Mouse (Mus musculus) embryonic facial prominence, embryonic 13.5 days (tissue): Measurements from ENCODE around the gene A830018L16Rik. TPM values are rescaled to one million over a fixed set of nuclear protein-coding genes. Genes with fewer than 3 reads are reported as not detected.

ENCODE experiments used
- ATAC-seq: fragments of 200-750 bp; cut with Nextera tagmentation; 2 replicates; pipeline ENCODE4 v1.8.0; 2017; ENCODE audit warnings: low read depth; ENCODE audit not compliant: insufficient number of reproducible peaks, insufficient read depth, low FRiP score, low TSS enrichment
- H3K27ac ChIP-seq: fragments of 300-500 bp; sonication (generic); 2 replicates; pipeline ENCODE4 v1.5.1; 2015; ENCODE audit warnings: moderate library complexity, mild to moderate bottlenecking, inconsistent platforms
- H3K27me3 ChIP-seq: fragments of 300-500 bp; sonication (generic); 2 replicates; pipeline ENCODE4 v1.6.1; 2015; ENCODE audit warnings: mild to moderate bottlenecking, inconsistent platforms
- H3K36me3 ChIP-seq: fragments of 300-500 bp; sonication (generic); 2 replicates; pipeline ENCODE4 v1.6.1; 2015; ENCODE audit warnings: mild to moderate bottlenecking, inconsistent platforms
- H3K4me1 ChIP-seq: fragments of 300-500 bp; sonication (generic); 2 replicates; pipeline ENCODE4 v1.6.1; 2015; ENCODE audit warnings: inconsistent platforms
- H3K4me2 ChIP-seq: fragments of 300-500 bp; sonication (generic); 2 replicates; pipeline ENCODE4 v1.6.1; 2015; ENCODE audit warnings: moderate library complexity, mild to moderate bottlenecking, inconsistent platforms
- H3K4me3 ChIP-seq: fragments of 300-500 bp; sonication (generic); 2 replicates; pipeline ENCODE4 v1.5.1; 2015; ENCODE audit warnings: mild to moderate bottlenecking, inconsistent platforms
- H3K9ac ChIP-seq: fragments of 300-500 bp; sonication (generic); 2 replicates; pipeline ENCODE4 v1.6.1; 2015; ENCODE audit warnings: mild to moderate bottlenecking, inconsistent platforms
- H3K9me3 ChIP-seq: fragments of 300-500 bp; sonication (generic); 2 replicates; pipeline ENCODE4 v1.6.1; 2016; ENCODE audit warnings: inconsistent platforms
- WGBS: fragments of 180-500 bp; shearing (Covaris S2); methylation state at CpG from one replicate; pipeline ENCODE4 v1.1.7; 2015; ENCODE audit warnings: mixed read lengths; 5-methylcytosine and 5-hydroxymethylcytosine counted together
- polyA plus RNA-seq: library from polyadenylated mRNA; unstranded; fragments of >200 nt; fragmentation: Nextera tagmentation; extraction: Ambion mirVana; gene quantifications from 2 replicates; pipeline ENCODE4 v1.2.1, GENCODE M21; 2015

Gene A830018L16Rik
- polyA plus RNA-seq, 1 experiment from 2014 or later, result 6.6 TPM

- Histone ChIP-seq H3K9ac (no peak overlapping the region), H3K36me3 (no peaks in the 10 kb centered on the region), H3K9me3 (peaks cover 8% of the 10 kb centered on the region; the same call in 1 of the 2 replicates), H3K4me2 (no peak overlapping the region), H3K27ac (0 out of 2 replicates have a peak overlapping the region, but pooled peaks have one; percentile 11), H3K27me3 (no peaks in the 10 kb centered on the region), H3K4me3 (no peak overlapping the region), H3K4me1 (peaks cover 4% of the 10 kb centered on the region)
- 73% methylated on average over 1 of the region's 1 CpGs for WGBS
- ATAC-seq, result no peak
These were observed 459.7 kb downstream of the A830018L16Rik start for GRCm38 (mm10) chr1:11873573-11873972.

GRCm38 (mm10) chr1:11881706-11882105 is 467.8 kb downstream of the A830018L16Rik start:
- H3K4me1 ChIP-seq, result no peaks in the 10 kb centered on the region
- WGBS, result 30% methylated on average over 2 of the region's 2 CpGs
- H3K27ac ChIP-seq, result no peak overlapping the region
- no peaks in the 10 kb centered on the region for H3K36me3 ChIP-seq
- no peak for ATAC-seq
- H3K9me3 ChIP-seq, result no peaks in the 10 kb centered on the region
- H3K4me3 ChIP-seq, result no peak overlapping the region
- no peaks in the 10 kb centered on the region for H3K27me3 ChIP-seq
- H3K4me2 ChIP-seq, result no peak overlapping the region
- H3K9ac ChIP-seq, result no peak overlapping the region

- H3K4me1 ChIP-seq, result peaks cover 6% of the 10 kb centered on the region; the same call in 1 of the 2 replicates
- no peaks in the 10 kb centered on the region for H3K27me3 ChIP-seq
- no peaks in the 10 kb centered on the region for H3K9me3 ChIP-seq
- no peak for ATAC-seq
- WGBS, result 21% methylated on average over 3 of the region's 3 CpGs
- no peak overlapping the region for H3K4me2 ChIP-seq
- H3K9ac ChIP-seq, result no peak overlapping the region
- no peak overlapping the region for H3K4me3 ChIP-seq
- no peaks in the 10 kb centered on the region for H3K36me3 ChIP-seq
- H3K27ac ChIP-seq, result no peak overlapping the region
These were observed 481.8 kb downstream of the A830018L16Rik start for GRCm38 (mm10) chr1:11895715-11896114.

GRCm38 (mm10) chr1:11915873-11916272 is 502.0 kb downstream of the A830018L16Rik start:
- no peak overlapping the region for H3K4me3 ChIP-seq
- H3K4me2 ChIP-seq, result no peak overlapping the region
- ATAC-seq, result no peak
- no peak overlapping the region for H3K27ac ChIP-seq
- no peaks in the 10 kb centered on the region for H3K27me3 ChIP-seq
- H3K9me3 ChIP-seq, result peaks cover 14% of the 10 kb centered on the region
- H3K9ac ChIP-seq, result no peak overlapping the region
- H3K4me1 ChIP-seq, result no peaks in the 10 kb centered on the region
- H3K36me3 ChIP-seq, result no peaks in the 10 kb centered on the region

- Histone ChIP-seq H3K9ac (no peak overlapping the region), H3K27me3 (no peaks in the 10 kb centered on the region), H3K4me3 (no peak overlapping the region), H3K4me1 (peaks cover 8% of the 10 kb centered on the region; the same call in 1 of the 2 replicates), H3K4me2 (no peak overlapping the region), H3K36me3 (no peaks in the 10 kb centered on the region), H3K27ac (no peak overlapping the region), H3K9me3 (no peaks in the 10 kb centered on the region)
- 80% methylated on average over 9 of the region's 9 CpGs for WGBS
- no peak for ATAC-seq
These were observed 523.1 kb downstream of the A830018L16Rik start for GRCm38 (mm10) chr1:11936984-11937383.

- Histone ChIP-seq H3K27me3 (no peaks in the 10 kb centered on the region), H3K4me2 (no peak overlapping the region), H3K36me3 (no peaks in the 10 kb centered on the region), H3K4me3 (no peak overlapping the region), H3K9me3 (no peaks in the 10 kb centered on the region), H3K4me1 (no peaks in the 10 kb centered on the region), H3K9ac (no peak overlapping the region), H3K27ac (no peak overlapping the region)
- 75% methylated on average over 2 of the region's 2 CpGs for WGBS
- ATAC-seq, result no peak
These were observed 545.7 kb downstream of the A830018L16Rik start for GRCm38 (mm10) chr1:11959421-11960206.

- H3K36me3 ChIP-seq, result no peaks in the 10 kb centered on the region
- 81% methylated on average over 4 of the region's 4 CpGs for WGBS
- no peak overlapping the region for H3K27ac ChIP-seq
- no peaks in the 10 kb centered on the region for H3K9me3 ChIP-seq
- no peak overlapping the region for H3K4me2 ChIP-seq
- no peaks in the 10 kb centered on the region for H3K27me3 ChIP-seq
- no peak overlapping the region for H3K9ac ChIP-seq
- H3K4me3 ChIP-seq, result no peak overlapping the region
- no peaks in the 10 kb centered on the region for H3K4me1 ChIP-seq
- ATAC-seq, result no peak
These were observed 568.8 kb downstream of the A830018L16Rik start for GRCm38 (mm10) chr1:11982590-11983136.

- WGBS, result 71% methylated on average over 3 of the region's 3 CpGs
- H3K36me3 ChIP-seq, result no peaks in the 10 kb centered on the region
- no peaks in the 10 kb centered on the region for H3K27me3 ChIP-seq
These were observed 576.1 kb downstream of the A830018L16Rik start for GRCm38 (mm10) chr1:11990011-11990410.

GRCm38 (mm10) chr1:11996297-11996878 is 582.5 kb downstream of the A830018L16Rik start:
- H3K4me2 ChIP-seq, result no peak overlapping the region
- no peak overlapping the region for H3K9ac ChIP-seq
- H3K27ac ChIP-seq, result no peak overlapping the region
- no peaks in the 10 kb centered on the region for H3K9me3 ChIP-seq
- ATAC-seq, result no peak
- H3K27me3 ChIP-seq, result no peaks in the 10 kb centered on the region
- H3K4me1 ChIP-seq, result peaks cover 10% of the 10 kb centered on the region; the same call in 1 of the 2 replicates
- 68% methylated on average over 2 of the region's 2 CpGs for WGBS
- no peaks in the 10 kb centered on the region for H3K36me3 ChIP-seq
- no peak overlapping the region for H3K4me3 ChIP-seq

More at GRCm38 (mm10) chr1:11990011-11990410, 576.1 kb downstream of the A830018L16Rik start:
- no peak overlapping the region for H3K4me3 ChIP-seq
- H3K4me2 ChIP-seq, result no peak overlapping the region
- no peaks in the 10 kb centered on the region for H3K9me3 ChIP-seq
- H3K27ac ChIP-seq, result peak overlapping the region; percentile 17; the same call in 1 of the 2 replicates
- no peak overlapping the region for H3K9ac ChIP-seq
- peaks cover 11% of the 10 kb centered on the region; the same call in 1 of the 2 replicates for H3K4me1 ChIP-seq
- no peak for ATAC-seq

GRCm38 (mm10) chr1:11997574-11997973 is 583.7 kb downstream of the A830018L16Rik start:
- Histone ChIP-seq H3K9ac (no peak overlapping the region), H3K27ac (peak overlapping the region; percentile 16; the same call in 1 of the 2 replicates), H3K9me3 (no peaks in the 10 kb centered on the region), H3K4me1 (peaks cover 10% of the 10 kb centered on the region; the same call in 1 of the 2 replicates), H3K4me3 (no peak overlapping the region), H3K36me3 (no peaks in the 10 kb centered on the region), H3K4me2 (no peak overlapping the region), H3K27me3 (no peaks in the 10 kb centered on the region)
- ATAC-seq, result no peak
- 35% methylated on average over 2 of the region's 2 CpGs for WGBS

- Histone ChIP-seq H3K4me1 (peaks cover 10% of the 10 kb centered on the region; the same call in 1 of the 2 replicates), H3K4me2 (no peak overlapping the region), H3K9me3 (no peaks in the 10 kb centered on the region), H3K36me3 (no peaks in the 10 kb centered on the region), H3K9ac (no peak overlapping the region), H3K27ac (no peak overlapping the region), H3K27me3 (no peaks in the 10 kb centered on the region), H3K4me3 (no peak overlapping the region)
- ATAC-seq, result 0 out of 2 replicates have a peak, but pooled peaks have one; percentile 64
- 39% methylated on average over 4 of the region's 4 CpGs for WGBS
These were observed 586.7 kb downstream of the A830018L16Rik start for GRCm38 (mm10) chr1:12000557-12000956.
